Mouse (Mus musculus): ENCODE results near the gene Cox6b2.

Cox6b2 gene

DNA sequence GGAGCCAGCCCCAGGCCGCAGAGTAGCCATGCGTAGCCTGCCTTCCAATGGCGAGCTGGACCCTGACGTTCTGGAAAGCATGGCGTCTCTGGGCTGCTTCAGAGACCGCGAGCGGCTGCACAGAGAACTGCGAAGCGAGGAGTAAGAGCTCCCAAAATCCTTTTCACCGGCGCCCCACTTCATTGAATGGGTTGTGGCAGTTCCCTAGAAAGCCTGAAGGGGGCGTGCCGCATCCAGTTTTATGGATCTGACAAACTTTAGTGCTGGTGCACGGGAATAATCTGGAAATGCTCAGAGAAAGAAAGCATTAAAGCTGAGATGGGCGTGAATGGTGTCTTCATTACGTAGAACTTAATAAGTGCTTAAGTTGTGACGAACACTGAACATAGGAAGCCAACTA is 47.8 kb downstream of the Cox6b2 start:
- peak; percentile 42 for DNase-seq

DNA sequence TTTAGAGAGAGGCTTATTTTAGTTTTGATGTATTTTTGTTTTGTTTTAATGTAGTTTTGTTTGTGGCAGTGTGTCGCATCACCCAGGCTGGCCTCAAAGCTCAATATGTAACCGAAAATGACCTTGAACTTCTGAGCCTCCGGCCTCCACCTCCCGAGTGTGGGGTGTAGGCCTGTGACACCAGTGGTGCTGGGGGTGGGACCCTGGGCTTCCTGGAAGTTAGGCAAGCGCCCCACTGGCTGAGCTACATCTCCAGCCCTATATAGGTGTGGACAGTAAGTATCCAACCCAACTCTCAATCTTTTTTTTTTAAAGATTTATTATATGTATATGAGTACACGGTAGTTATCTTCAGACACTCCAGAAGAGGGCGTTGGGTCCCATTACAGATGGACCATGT is 49.7 kb downstream of the Cox6b2 start:
- DNase-seq = no peak

DNA sequence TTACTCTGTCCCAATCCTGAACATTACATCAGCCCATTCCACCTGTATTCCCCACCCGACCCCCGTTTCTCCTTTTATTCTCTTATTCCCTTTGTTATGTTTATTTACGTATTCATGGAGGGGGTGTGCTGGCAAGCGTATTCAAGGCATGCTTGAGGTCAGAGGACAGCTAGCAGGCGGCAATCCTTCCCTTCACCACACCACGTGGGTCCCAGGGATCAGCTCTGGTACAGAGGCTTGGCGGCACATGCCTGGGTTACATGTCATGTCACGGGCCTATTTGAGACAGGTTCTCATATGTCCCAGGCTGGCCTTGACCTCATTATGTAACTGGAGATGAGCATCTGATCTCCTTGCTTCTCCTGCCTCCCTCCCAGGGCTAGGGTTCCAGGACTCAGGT is 50.6 kb downstream of the Cox6b2 start:
- no peak for DNase-seq

Data from cerebellum, adult 11 months (tissue).